Mouse (Mus musculus): ENCODE data around the gene Cdkn1c. TPM values are rescaled to one million over a fixed set of nuclear protein-coding genes. Genes with fewer than 3 reads are reported as not detected.

The Cdkn1c gene
- polyA plus RNA-seq (2017; shearing (Covaris generic)) = 10 to 100 TPM in 1 of 2 experiments, 1 to 10 TPM in 1; 6.5 to 10.9 TPM

GRCm38 (mm10) chr7:143460874-143461273 lies at the start of gene Cdkn1c:
TSS of gene Cdkn1c (minus strand) at chr7:143461050.

GRCm38 (mm10) chr7:143502418-143503200 lies 41.8 kb upstream of the Cdkn1c start, which contains the start of gene Phlda2:
TSS of gene Phlda2 (minus strand) at chr7:143503150.

GRCm38 (mm10) chr7:143473347-143474101 lies 12.7 kb upstream of the Cdkn1c start, which contains the start of gene Slc22a18:
TSS of gene Slc22a18 (plus strand) at chr7:143473736.

Other genes with a start within 250 kb of the Cdkn1c start
- under 1 TPM; 0.27 to 0.61 TPM for gene Slc22a18, start 12.7 kb upstream of the Cdkn1c start, polyA plus RNA-seq (2017; shearing (Covaris generic))
- gene Phlda2, start 42.1 kb upstream of the Cdkn1c start, polyA plus RNA-seq (2017; shearing (Covaris generic)) = under 1 TPM; 0.28 to 0.64 TPM
- 100 to 1,000 TPM; 252 to 293 TPM for gene Nap1l4, start 88.1 kb upstream of the Cdkn1c start, polyA plus RNA-seq (2017; shearing (Covaris generic))
- gene Cars, start 139.0 kb upstream of the Cdkn1c start, polyA plus RNA-seq (2017; shearing (Covaris generic)) = 10 to 100 TPM; 39.5 to 55.5 TPM
- gene Tnfrsf26, start 167.7 kb upstream of the Cdkn1c start, polyA plus RNA-seq (2017; shearing (Covaris generic)) = 10 to 100 TPM; 19.9 to 29.6 TPM
- gene Tnfrsf22, start 188.6 kb upstream of the Cdkn1c start, polyA plus RNA-seq (2017; shearing (Covaris generic)) = 10 to 100 TPM; 24.5 to 24.8 TPM
- 1 to 10 TPM; 2.8 to 4.2 TPM for gene Tnfrsf23, start 224.8 kb upstream of the Cdkn1c start, polyA plus RNA-seq (2017; shearing (Covaris generic))

Data from inflammation-experienced regulatory T-cells (primary cell).